Comparison of ENCODE assay signal across 25 mouse cellular contexts in the genomic region with DNA sequence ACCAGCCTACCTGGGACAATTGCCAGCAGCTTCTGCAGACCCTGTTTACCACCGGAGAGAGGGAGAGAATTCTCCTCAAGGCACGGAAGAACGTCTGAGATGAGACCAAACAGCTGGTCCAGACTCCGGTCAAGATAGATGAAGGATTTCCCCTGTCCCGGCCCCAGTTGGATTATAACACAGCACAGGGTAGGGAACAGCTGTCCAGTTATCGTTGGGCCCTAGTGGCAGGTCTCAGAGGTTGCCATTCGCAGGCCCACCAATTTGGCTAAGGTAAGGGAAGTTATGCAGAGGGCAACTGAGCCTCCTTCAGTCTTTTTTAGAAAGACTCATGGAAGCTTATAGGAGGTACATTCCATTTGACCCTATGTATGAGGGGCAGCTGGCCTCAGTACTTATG.
"Had no signal": no experiment of that assay in that cellular context is flagged by ENCODE, and none has a peak within 500 bp of the region (broad histone marks: within the 10 kb centered on the region; RNA-seq: fewer than 3 reads in every experiment).

No protein-coding gene starts in this region.

- H3K36me3 ChIP-seq: heart, embryonic 13.5 days; heart, embryonic 15.5 days; hindbrain, embryonic 10.5 days; hindbrain, embryonic 12.5 days; intestine, embryonic 15.5 days; kidney, embryonic 15.5 days; limb, embryonic 13.5 days; limb, embryonic 15.5 days; liver, embryonic 12.5 days had no signal

- H3K4me3 ChIP-seq: gastrocnemius, adult 2 months; heart, adult 2 months; heart, embryonic 13.5 days; heart, embryonic 15.5 days; hindbrain, embryonic 10.5 days; hindbrain, embryonic 12.5 days; intestine, embryonic 15.5 days; kidney, embryonic 15.5 days; layer of hippocampus, adult 2 months; limb, embryonic 13.5 days; limb, embryonic 15.5 days; liver, embryonic 12.5 days had no signal

- ATAC-seq: forebrain, embryonic 16.5 days; hindbrain, embryonic 16.5 days; inflammation-experienced regulatory T-cells, adult 6 months; intestine, embryonic 15.5 days; intestine, postnatal 0 days; liver, embryonic 12.5 days had no signal

- DNase-seq: gastrocnemius, adult 2 months; gastrocnemius, postnatal 10 days; gastrocnemius, postnatal 25 days; heart, adult 2 months; heart, postnatal 4 days; kidney, adult 18-20 months; kidney, adult 8-10 months; kidney, postnatal 25 days; left cerebral cortex, postnatal 4 days had no signal

- H3K9ac ChIP-seq: heart, embryonic 13.5 days; heart, embryonic 15.5 days; hindbrain, embryonic 12.5 days; hindbrain, embryonic 14.5 days; intestine, embryonic 15.5 days; kidney, embryonic 15.5 days; limb, embryonic 13.5 days; limb, embryonic 15.5 days; liver, embryonic 12.5 days had no signal

- H3K4me1 ChIP-seq: heart, embryonic 13.5 days; hindbrain, embryonic 10.5 days; hindbrain, embryonic 12.5 days; intestine, embryonic 15.5 days; kidney, embryonic 15.5 days; limb, embryonic 13.5 days; limb, embryonic 15.5 days; liver, embryonic 12.5 days had no signal

- H3K4me2 ChIP-seq: heart, embryonic 11.5 days; heart, embryonic 13.5 days; heart, embryonic 15.5 days; hindbrain, embryonic 12.5 days; hindbrain, embryonic 14.5 days; intestine, embryonic 15.5 days; kidney, embryonic 15.5 days; limb, embryonic 13.5 days; limb, embryonic 15.5 days; liver, embryonic 12.5 days had no signal

- H3K27ac ChIP-seq: gastrocnemius, adult 2 months; heart, adult 2 months; heart, embryonic 13.5 days; heart, embryonic 15.5 days; hindbrain, embryonic 10.5 days; hindbrain, embryonic 12.5 days; hindbrain, embryonic 14.5 days; intestine, embryonic 15.5 days; kidney, embryonic 15.5 days; layer of hippocampus, adult 2 months; limb, embryonic 13.5 days; limb, embryonic 15.5 days; liver, embryonic 12.5 days had no signal

- H3K27me3 ChIP-seq: heart, embryonic 13.5 days; heart, embryonic 15.5 days; hindbrain, embryonic 12.5 days; intestine, embryonic 15.5 days; kidney, embryonic 15.5 days; limb, embryonic 13.5 days; limb, embryonic 15.5 days; liver, embryonic 12.5 days had no signal

- H3K9me3 ChIP-seq: heart, embryonic 15.5 days; intestine, embryonic 15.5 days; limb, embryonic 15.5 days had no signal
